10 mouse cellular contexts compared by ENCODE assay signal in the genomic region with DNA sequence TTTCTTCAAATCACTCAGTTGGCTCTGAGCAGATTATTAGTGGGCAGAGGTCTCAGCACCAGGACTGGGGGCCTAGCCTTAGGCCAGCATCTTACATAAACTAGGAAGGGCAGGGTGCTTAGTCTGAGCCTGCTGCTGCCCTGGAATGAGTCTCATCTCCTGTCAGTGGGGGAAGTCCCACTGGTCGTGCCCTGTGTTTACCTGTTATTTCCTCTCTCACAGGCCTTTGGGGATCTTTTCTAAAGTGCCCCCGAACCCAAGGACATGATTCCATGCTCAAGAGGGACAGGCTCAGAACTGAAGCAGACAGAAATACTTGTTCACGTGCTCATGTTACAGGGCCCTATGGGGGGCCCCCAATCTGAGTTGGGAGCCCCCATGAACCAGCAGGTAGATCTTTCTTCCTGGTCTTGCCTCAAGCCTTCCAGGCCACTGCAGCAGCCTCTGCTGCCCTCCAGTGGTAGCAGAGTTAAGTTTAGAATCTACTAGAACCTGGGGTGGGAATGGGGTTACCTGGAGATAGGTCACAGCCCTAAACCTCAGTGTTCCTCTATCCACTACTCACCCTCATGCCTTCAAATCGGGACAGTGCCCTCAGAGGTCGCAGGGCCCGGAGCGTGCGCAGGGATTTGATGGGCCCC. TPM values are rescaled to one million over a fixed set of nuclear protein-coding genes. Genes with fewer than 3 reads are reported as not detected.
DNase-seq lines count a peak whose midpoint lies in the region; ATAC-seq and TF ChIP-seq lines count a peak whose summit lies in the region.
"Had no signal": no experiment of that assay in that cellular context is flagged by ENCODE, and none has a peak within 500 bp of the region (broad histone marks: within the 10 kb centered on the region; RNA-seq: fewer than 3 reads in every experiment).

No protein-coding gene starts in this region.

- no peak for TF ChIP-seq POLR2A in testis, adult 2 months (IDR thresholded peaks at IDR 0.05; ENCODE audit: control insufficient read depth, low read depth, low read length)

- 68% methylated on average over 8 of the region's 8 CpGs for WGBS in hindbrain, embryonic 10.5 days
- WGBS in hindbrain, embryonic 12.5 days: 72% methylated on average over 8 of the region's 8 CpGs

- TF ChIP-seq CTCF in testis, adult 2 months (IDR thresholded peaks at IDR 0.05; ENCODE audit: control insufficient read depth, insufficient read depth, insufficient replicate concordance, low read depth, low read length): peak; percentile 64; the same call in 1 of the 2 replicates

- no peak overlapping the region for H3K4me2 ChIP-seq in hindbrain, embryonic 12.5 days (replicated peaks)

- H3K27ac ChIP-seq in hindbrain, embryonic 10.5 days: no peak overlapping the region
- H3K27ac ChIP-seq in hindbrain, embryonic 12.5 days: no peak overlapping the region
- H3K27ac ChIP-seq in testis, adult 2 months (ENCODE audit: control insufficient read depth, insufficient read depth, low read depth, low read length): no peak overlapping the region

- no peaks in the 10 kb centered on the region for H3K9me3 ChIP-seq in hindbrain, embryonic 10.5 days
- no peaks in the 10 kb centered on the region; the same call in 1 of the 2 replicates for H3K9me3 ChIP-seq in hindbrain, embryonic 12.5 days (replicated peaks)

- H3K4me3 ChIP-seq in hindbrain, embryonic 10.5 days: no peak overlapping the region
- H3K4me3 ChIP-seq in hindbrain, embryonic 12.5 days: no peak overlapping the region
- H3K4me3 ChIP-seq in testis, adult 2 months (ENCODE audit: control insufficient read depth, low read depth, low read length): no peak overlapping the region

- intact Hi-C loops in heart, postnatal 36 days (cut with DNase I): loop anchor here (1.0 to 2.0 kb wide), 2 partner anchors 23 to 41 kb away; no protein-coding TSS in a partner anchor

- no peak overlapping the region for H3K9ac ChIP-seq in hindbrain, embryonic 12.5 days

- DNase-seq in hindbrain, embryonic 10.5 days (ENCODE audit: low spot score): peak; percentile 47
- peak; percentile 74 for DNase-seq in T-cell, adult 2 months (ENCODE audit: low spot score)
- peak; percentile 72 to 78 for DNase-seq in cerebellum, postnatal 36 days
- DNase-seq in heart, postnatal 36 days: peak; percentile 56 to 61
- peak; percentile 71 to 76 for DNase-seq in layer of hippocampus, postnatal 10 days (ENCODE audit: low spot score in 2 of 2)
- peak; percentile 59 for DNase-seq in mesoderm, embryonic 11.5 days (ENCODE audit: low read depth, low spot score)

- no peak for ATAC-seq in hindbrain, embryonic 12.5 days (ENCODE audit: low FRiP score)

- no peaks in the 10 kb centered on the region for H3K36me3 ChIP-seq in hindbrain, embryonic 10.5 days
- no peaks in the 10 kb centered on the region for H3K36me3 ChIP-seq in hindbrain, embryonic 12.5 days
- H3K36me3 ChIP-seq in testis, adult 2 months (ENCODE audit: control insufficient read depth, insufficient read depth, low read length): no peaks in the 10 kb centered on the region

- peaks cover 27% of the 10 kb centered on the region for H3K4me1 ChIP-seq in hindbrain, embryonic 10.5 days (replicated peaks)
- no peaks in the 10 kb centered on the region for H3K4me1 ChIP-seq in hindbrain, embryonic 12.5 days
- peaks cover 4% of the 10 kb centered on the region for H3K4me1 ChIP-seq in testis, adult 2 months (ENCODE audit: control insufficient read depth, insufficient read depth, low read length)

- H3K27me3 ChIP-seq in hindbrain, embryonic 10.5 days (ENCODE audit: insufficient read depth, poor library complexity, severe bottlenecking): no peaks in the 10 kb centered on the region
- no peaks in the 10 kb centered on the region for H3K27me3 ChIP-seq in hindbrain, embryonic 12.5 days
- no peaks in the 10 kb centered on the region for H3K27me3 ChIP-seq in testis, adult 2 months (ENCODE audit: control insufficient read depth, insufficient read depth, low read length)

RNA-seq across cellular contexts. Expression of gene Cd79b, which starts 11.1 kb away (rescaled TPM):
- polyA plus RNA-seq in hindbrain, embryonic 10.5 days (2016; fragmentation: Nextera tagmentation; extraction: Ambion mirVana): 0.90 and 2.0 TPM in 2 replicates
- 0.94 and 1.2 TPM in 2 replicates for polyA plus RNA-seq in hindbrain, embryonic 12.5 days (2016; fragmentation: Nextera tagmentation; extraction: Ambion mirVana)
- total RNA-seq in heart, postnatal 36 days (2021): 1 to 10 TPM; 1.9 to 3.0 TPM
- under 1 TPM; 0.38 to 0.59 TPM for total RNA-seq in layer of hippocampus, postnatal 10 days (2021)
- polyA plus RNA-seq in testis, adult 2 months (2012; rRNA removed): 0.09 and 0.16 TPM in 2 replicates

RNA-seq across cellular contexts. Expression of gene Gh, which starts 24.0 kb away (rescaled TPM):
- polyA plus RNA-seq in hindbrain, embryonic 10.5 days (2016; fragmentation: Nextera tagmentation; extraction: Ambion mirVana): not detected in 2 replicates
- polyA plus RNA-seq in hindbrain, embryonic 12.5 days (2016; fragmentation: Nextera tagmentation; extraction: Ambion mirVana): not detected in 2 replicates
- total RNA-seq in heart, postnatal 36 days (2021): not detected
- total RNA-seq in layer of hippocampus, postnatal 10 days (2021): not detected
- polyA plus RNA-seq in testis, adult 2 months (2012; rRNA removed): not detected in 2 replicates
- polyA plus RNA-seq: liver, embryonic 16.5 days had no signal

RNA-seq across cellular contexts. Expression of gene Scn4a, which starts 27.4 kb away (rescaled TPM):
- 0.05 TPM in 2 replicates for polyA plus RNA-seq in hindbrain, embryonic 10.5 days (2016; fragmentation: Nextera tagmentation; extraction: Ambion mirVana)
- 0.04 TPM in 1 of 2 replicates, not detected in the other for polyA plus RNA-seq in hindbrain, embryonic 12.5 days (2016; fragmentation: Nextera tagmentation; extraction: Ambion mirVana)
- total RNA-seq in heart, postnatal 36 days (2021): 10 to 100 TPM; 14.7 to 19.0 TPM
- total RNA-seq in layer of hippocampus, postnatal 10 days (2021): under 1 TPM in 1 of 2 experiments, not detected in 1; 0.38 TPM
- 0.51 and 1.1 TPM in 2 replicates for polyA plus RNA-seq in testis, adult 2 months (2012; rRNA removed)

RNA-seq across cellular contexts. Expression of gene Prr29, which starts 39.6 kb away (rescaled TPM):
- polyA plus RNA-seq in hindbrain, embryonic 10.5 days (2016; fragmentation: Nextera tagmentation; extraction: Ambion mirVana): not detected in 2 replicates
- not detected in 2 replicates for polyA plus RNA-seq in hindbrain, embryonic 12.5 days (2016; fragmentation: Nextera tagmentation; extraction: Ambion mirVana)
- under 1 TPM; 0.81 to 0.92 TPM for total RNA-seq in heart, postnatal 36 days (2021)
- under 1 TPM in 1 of 2 experiments, not detected in 1; 0.91 TPM for total RNA-seq in layer of hippocampus, postnatal 10 days (2021)
- 0.40 and 0.49 TPM in 2 replicates for polyA plus RNA-seq in testis, adult 2 months (2012; rRNA removed)
- total RNA-seq: adrenal gland, postnatal 4 days had no signal
- polyA plus RNA-seq: liver, embryonic 16.5 days had no signal

RNA-seq across cellular contexts. Expression of gene Tcam1, which starts 49.2 kb away (rescaled TPM):
- 0.12 and 0.25 TPM in 2 replicates for polyA plus RNA-seq in hindbrain, embryonic 10.5 days (2016; fragmentation: Nextera tagmentation; extraction: Ambion mirVana)
- polyA plus RNA-seq in hindbrain, embryonic 12.5 days (2016; fragmentation: Nextera tagmentation; extraction: Ambion mirVana): 0.15 and 0.29 TPM in 2 replicates
- total RNA-seq in heart, postnatal 36 days (2021): not detected
- under 1 TPM; 0.16 to 0.20 TPM for total RNA-seq in layer of hippocampus, postnatal 10 days (2021)
- polyA plus RNA-seq in testis, adult 2 months (2012; rRNA removed): 92.3 and 97.5 TPM in 2 replicates
